Mouse (Mus musculus) G1E (cell line): ENCODE measurements around the gene Spint2. TPM values are rescaled to one million over a fixed set of nuclear protein-coding genes. Genes with fewer than 3 reads are reported as not detected.

Experiments used
- ATAC-seq: 2 replicates; pipeline ENCODE4 v1.8.0; 2016; ENCODE audit warnings: mild to moderate bottlenecking; ENCODE audit not compliant: insufficient number of reproducible peaks, poor library complexity, low FRiP score, severe bottlenecking; ENCODE audit errors: extremely low read depth
- DNase-seq: peaks from one replicate; pipeline ENCODE4 v3.0.0; 2012; ENCODE audit warnings: low spot score
- H3K27me3 ChIP-seq: 2 replicates; pipeline ENCODE4 v1.6.1; 2012; ENCODE audit warnings: mild to moderate bottlenecking, low read length, inconsistent platforms; ENCODE audit not compliant: insufficient read depth
- H3K36me3 ChIP-seq: replicated peaks from 2 replicates; pipeline ENCODE3; 2012; ENCODE audit warnings: mild to moderate bottlenecking, inconsistent platforms
- H3K4me1 ChIP-seq: 2 replicates; pipeline ENCODE4 v1.6.1; 2012; ENCODE audit warnings: low read depth, low read length, inconsistent platforms, mixed read lengths; ENCODE audit not compliant: insufficient read depth
- H3K4me3 ChIP-seq: 2 replicates; pipeline ENCODE4 v1.5.1; 2012; ENCODE audit warnings: low read depth, mild to moderate bottlenecking, inconsistent platforms, low read length, moderate library complexity, mixed read lengths
- H3K9me3 ChIP-seq: replicated peaks from 2 replicates; pipeline ENCODE4 v1.6.1; 2012; ENCODE audit warnings: inconsistent platforms
- CTCF ChIP-seq: IDR thresholded peaks from 2 replicates; pipeline ENCODE4 v1.5.1; 2012; ENCODE audit warnings: low read depth, low read length, inconsistent platforms, mixed read lengths
- GATA1 ChIP-seq: IDR thresholded peaks from 2 replicates; pipeline ENCODE4 v1.6.1; 2012; ENCODE audit warnings: borderline replicate concordance, low read length, inconsistent platforms, mixed read lengths
- GATA2 ChIP-seq: IDR thresholded peaks from 2 replicates; pipeline ENCODE4 v1.6.1; 2012; ENCODE audit warnings: low read depth, low read length, inconsistent platforms, borderline replicate concordance
- POLR2AphosphoS5 ChIP-seq: IDR thresholded peaks from 2 replicates; pipeline ENCODE4 v1.6.1; 2012; ENCODE audit warnings: low read depth, low read length, inconsistent platforms; ENCODE audit not compliant: insufficient replicate concordance
- TAL1 ChIP-seq: conservative IDR thresholded peaks from 2 replicates; pipeline ENCODE4 v1.6.1; 2012; ENCODE audit warnings: low read depth, low read length, inconsistent platforms, mixed read lengths
- polyA plus RNA-seq: library from polyadenylated mRNA; stranded (reverse); fragments of >175 nt; gene quantifications from 2 replicates; pipeline ENCODE4 v1.2.3, GENCODE M21; 2012
- total RNA-seq, 2 experiments: library from RNA; stranded (forward) in 1 of 2; stranded (reverse) in 1 of 2; fragments of 200-1000 nt in 1 of 2; fragments of >200 nt in 1 of 2; fragmentation: Nextera tagmentation in 1 of 2; gene quantifications; 2 replicates each; pipeline ENCODE4 v1.2.3; 2014 to 2017

Gene Spint2
- total and polyA plus RNA-seq, 3 experiments: 21.4 to 102 (median 24.4) TPM

- DNase-seq: no peak
- TF ChIP-seq GATA1: no peak
- no peak for TF ChIP-seq POLR2AphosphoS5
- Histone ChIP-seq H3K36me3 (peaks cover 69% of the 10 kb centered on the region), H3K4me1 (peaks cover 8% of the 10 kb centered on the region), H3K27me3 (no peaks in the 10 kb centered on the region), H3K9me3 (no peaks in the 10 kb centered on the region), H3K4me3 (no peak overlapping the region)
- no peak for ATAC-seq
Measured at GRCm38 (mm10) chr7:29271687-29272465, 9.8 kb downstream of the Spint2 start.

DNA sequence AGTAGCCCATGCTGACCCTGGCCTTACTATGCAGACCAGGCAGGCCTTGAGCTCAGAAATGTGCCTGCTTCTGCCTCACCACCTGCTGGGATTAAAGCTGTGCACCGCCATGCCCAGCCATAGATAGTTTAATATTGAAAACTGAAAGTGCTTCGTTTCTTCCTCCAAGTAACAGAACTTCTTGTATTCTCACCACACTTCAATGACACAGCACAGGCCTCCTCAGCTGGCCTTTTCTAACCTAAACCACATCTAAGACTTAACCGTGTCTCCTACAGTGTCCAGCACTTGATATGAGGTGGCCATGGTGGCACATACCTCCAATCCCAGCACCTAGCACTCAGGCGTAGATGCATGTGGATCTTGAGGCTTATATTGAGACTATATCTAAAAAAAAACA is 11.3 kb downstream of the Spint2 start:
- no peak for ATAC-seq
- H3K36me3 ChIP-seq: peaks cover 69% of the 10 kb centered on the region
- H3K9me3 ChIP-seq: no peaks in the 10 kb centered on the region
- H3K4me1 ChIP-seq: peaks cover 4% of the 10 kb centered on the region
- H3K4me3 ChIP-seq: no peak overlapping the region
- TF ChIP-seq TAL1 (no peak), GATA2 (no peak), CTCF (no peak), GATA1 (no peak), POLR2AphosphoS5 (no peak)
- H3K27me3 ChIP-seq: no peaks in the 10 kb centered on the region
- no peak for DNase-seq

GRCm38 (mm10) chr7:29266931-29267330 is 14.8 kb downstream of the Spint2 start:
- H3K9me3 ChIP-seq: no peaks in the 10 kb centered on the region
- ATAC-seq (no peak), DNase-seq (no peak)
- peaks cover 2% of the 10 kb centered on the region for H3K4me1 ChIP-seq
- no peak overlapping the region for H3K4me3 ChIP-seq
- TF ChIP-seq TAL1 (no peak), GATA1 (no peak), CTCF (no peak), POLR2AphosphoS5 (no peak), GATA2 (no peak)
- H3K36me3 ChIP-seq: peaks cover 76% of the 10 kb centered on the region
- no peaks in the 10 kb centered on the region for H3K27me3 ChIP-seq

GRCm38 (mm10) chr7:29265636-29266035 is 16.1 kb downstream of the Spint2 start:
- H3K9me3 ChIP-seq: no peaks in the 10 kb centered on the region
- H3K4me3 ChIP-seq: no peak overlapping the region
- DNase-seq (no peak), ATAC-seq (no peak)
- no peaks in the 10 kb centered on the region for H3K4me1 ChIP-seq
- H3K36me3 ChIP-seq: peaks cover 72% of the 10 kb centered on the region
- no peak for TF ChIP-seq CTCF
- TF ChIP-seq POLR2AphosphoS5: no peak
- TF ChIP-seq TAL1: no peak
- TF ChIP-seq GATA1: no peak
- TF ChIP-seq GATA2: no peak
- no peaks in the 10 kb centered on the region for H3K27me3 ChIP-seq

GRCm38 (mm10) chr7:29263831-29264230 is 17.9 kb downstream of the Spint2 start:
- ATAC-seq: no peak
- Histone ChIP-seq H3K4me1 (peaks cover 3% of the 10 kb centered on the region; the same call in 1 of the 2 replicates), H3K27me3 (no peaks in the 10 kb centered on the region), H3K4me3 (no peak overlapping the region), H3K9me3 (no peaks in the 10 kb centered on the region), H3K36me3 (peaks cover 78% of the 10 kb centered on the region)
- no peak for TF ChIP-seq CTCF
- TF ChIP-seq TAL1: no peak
- TF ChIP-seq GATA1: no peak
- no peak for TF ChIP-seq POLR2AphosphoS5
- TF ChIP-seq GATA2: no peak
- DNase-seq: no peak

- H3K9me3 ChIP-seq: no peaks in the 10 kb centered on the region
- TF ChIP-seq TAL1: no peak
- no peak for TF ChIP-seq GATA2
- no peaks in the 10 kb centered on the region for H3K27me3 ChIP-seq
- no peak overlapping the region for H3K4me3 ChIP-seq
- peaks cover 3% of the 10 kb centered on the region; the same call in 1 of the 2 replicates for H3K4me1 ChIP-seq
- no peak for ATAC-seq
- no peak for DNase-seq
- peaks cover 88% of the 10 kb centered on the region for H3K36me3 ChIP-seq
Measured at GRCm38 (mm10) chr7:29262151-29262550, 19.6 kb downstream of the Spint2 start.
